Mouse (Mus musculus) myocyte (in vitro differentiated cells): ENCODE results near the gene Chd2. TPM values are rescaled to one million over a fixed set of nuclear protein-coding genes. Genes with fewer than 3 reads are reported as not detected.
A peak's percentile ranks its signal among the peaks of the same experiment; 100 is the strongest.

Experiments
- H3K27me3 ChIP-seq: one replicate; pipeline ENCODE4 v1.6.1; 2011; ENCODE audit not compliant: control insufficient read depth, insufficient read depth, insufficient read length
- H3K36me3 ChIP-seq: one replicate; pipeline ENCODE4 v1.6.1; 2011; ENCODE audit not compliant: control insufficient read depth, insufficient read depth
- H3K4me2 ChIP-seq: one replicate; pipeline ENCODE4 v1.6.1; 2011; ENCODE audit warnings: low read depth, control low read depth
- H3K4me3 ChIP-seq: one replicate; pipeline ENCODE4 v1.5.1; 2011; ENCODE audit warnings: mild to moderate bottlenecking, control low read depth, moderate library complexity
- H3K79me2 ChIP-seq: one replicate; pipeline ENCODE4 v1.6.1; 2011; ENCODE audit not compliant: control insufficient read depth, insufficient read depth
- H3ac ChIP-seq: one replicate; pipeline ENCODE4 v1.6.1; 2011; ENCODE audit not compliant: control insufficient read depth, insufficient read length
- CEBPB ChIP-seq: IDR thresholded peaks from 2 replicates; pipeline ENCODE4 v1.6.1; 2011; ENCODE audit warnings: mild to moderate bottlenecking, moderate library complexity; ENCODE audit not compliant: poor library complexity, insufficient read depth, severe bottlenecking
- E2F4 ChIP-seq: IDR thresholded peaks from one replicate; pipeline ENCODE4 v1.6.1; 2011; ENCODE audit warnings: mild to moderate bottlenecking, control low read depth, moderate library complexity; ENCODE audit not compliant: insufficient read depth
- MAX ChIP-seq: IDR thresholded peaks from one replicate; pipeline ENCODE4 v1.6.1; 2011; ENCODE audit warnings: low read depth, mild to moderate bottlenecking, control low read depth
- MYOD1 ChIP-seq, 3 experiments: IDR thresholded peaks; one replicate each; pipeline ENCODE4 v1.6.1; 2011; ENCODE audit warnings: control low read depth in 2 of 3, low read depth in 2 of 3, mild to moderate bottlenecking in 2 of 3, moderate library complexity in 1 of 3; ENCODE audit not compliant: insufficient read length in 2 of 3, control insufficient read depth in 1 of 3
- MYOG ChIP-seq, 3 experiments: IDR thresholded peaks; one replicate each; pipeline ENCODE4 v1.6.1; 2011; ENCODE audit warnings: control low read depth in 2 of 3, low read depth in 2 of 3, mild to moderate bottlenecking in 2 of 3; ENCODE audit not compliant: insufficient read length in 2 of 3, control insufficient read depth in 1 of 3, insufficient read depth in 1 of 3
- POLR2A ChIP-seq: IDR thresholded peaks from one replicate; pipeline ENCODE4 v1.6.1; 2011; ENCODE audit warnings: low read depth, mild to moderate bottlenecking, control low read depth, moderate library complexity; ENCODE audit not compliant: insufficient read length
- POLR2AphosphoS2 ChIP-seq: IDR thresholded peaks from one replicate; pipeline ENCODE4 v1.6.1; 2011; ENCODE audit warnings: low read depth, control low read depth; ENCODE audit not compliant: insufficient read length
- REST ChIP-seq: IDR thresholded peaks from one replicate; pipeline ENCODE4 v1.6.1; 2011; ENCODE audit warnings: mild to moderate bottlenecking, control low read depth, moderate library complexity; ENCODE audit not compliant: insufficient read depth, insufficient read length
- SRF ChIP-seq: IDR thresholded peaks from one replicate; pipeline ENCODE4 v1.6.1; 2011; ENCODE audit warnings: low read depth; ENCODE audit not compliant: control insufficient read depth, insufficient read length
- TCF12 ChIP-seq: IDR thresholded peaks from one replicate; pipeline ENCODE4 v1.6.1; 2011; ENCODE audit warnings: mild to moderate bottlenecking, control low read depth; ENCODE audit not compliant: poor library complexity, insufficient read depth, severe bottlenecking
- TCF3 ChIP-seq: IDR thresholded peaks from one replicate; pipeline ENCODE4 v1.6.1; 2011; ENCODE audit warnings: low read depth, control low read depth; ENCODE audit not compliant: insufficient read length
- USF1 ChIP-seq: IDR thresholded peaks from one replicate; pipeline ENCODE4 v1.6.1; 2011; ENCODE audit warnings: low read depth, mild to moderate bottlenecking, control low read depth, moderate library complexity
- polyA plus RNA-seq: library from polyadenylated mRNA; unstranded; fragments of >200 nt; fragmentation: generic; extraction: Trizol; gene quantifications from one replicate; pipeline ENCODE4 v1.2.1, GENCODE M21; 2012; ENCODE audit warnings: missing spikeins

Chd2 gene
- polyA plus RNA-seq, 1 experiment: 7.9 TPM

DNA sequence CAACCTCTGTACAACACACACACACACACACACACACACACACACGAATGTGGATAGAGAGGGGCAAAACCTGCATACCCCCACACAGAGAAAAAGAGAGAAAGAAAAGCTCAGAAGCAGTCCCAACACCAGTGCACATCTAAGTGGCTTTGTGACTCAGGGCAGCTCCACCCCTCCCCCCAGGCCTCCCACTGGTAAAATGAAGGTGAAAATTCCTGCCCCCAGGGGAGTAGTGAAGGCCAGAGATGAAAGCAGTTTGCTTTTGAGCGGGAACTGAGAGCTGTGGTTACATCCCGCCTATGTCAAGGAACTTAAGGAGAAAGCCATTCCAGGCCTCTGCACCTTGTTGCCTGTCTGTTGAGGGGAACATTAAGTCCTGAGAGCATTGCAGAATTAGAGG, 138.1 kb downstream of the Chd2 start:
- H3K4me3 ChIP-seq: no peak overlapping the region
- peak overlapping the region; percentile 1 for H3K4me2 ChIP-seq
- TF ChIP-seq E2F4: no peak
- TF ChIP-seq SRF: no peak
- no peak for TF ChIP-seq MAX
- H3ac ChIP-seq: no peak overlapping the region
- peaks cover 6% of the 10 kb centered on the region for H3K79me2 ChIP-seq
- H3K36me3 ChIP-seq: peaks cover 5% of the 10 kb centered on the region
- H3K27me3 ChIP-seq: no peaks in the 10 kb centered on the region

DNA sequence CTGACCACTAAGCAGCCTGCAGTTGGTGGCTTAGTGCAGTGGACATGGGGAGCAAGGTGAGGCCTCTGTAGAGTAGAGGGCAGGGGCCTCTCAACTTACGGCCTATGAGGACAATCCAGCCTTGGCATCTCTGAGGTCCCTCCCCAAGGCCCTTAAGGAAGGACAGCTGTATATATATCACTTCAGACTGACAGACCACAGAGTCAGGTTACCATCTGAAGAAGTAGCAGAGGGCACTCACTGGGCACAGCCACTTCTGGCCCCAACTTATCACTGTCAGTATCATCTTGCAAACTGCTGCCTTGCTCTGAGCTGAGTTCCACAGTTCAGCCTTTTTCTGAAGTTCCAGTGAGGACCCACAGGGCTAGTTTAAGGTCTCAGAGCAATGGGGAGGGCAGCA, 139.0 kb downstream of the Chd2 start:
- Histone ChIP-seq H3K27me3 (no peaks in the 10 kb centered on the region), H3K4me3 (no peak overlapping the region), H3ac (no peak overlapping the region), H3K4me2 (peak overlapping the region; percentile 1), H3K79me2 (peaks cover 6% of the 10 kb centered on the region), H3K36me3 (peaks cover under 1% of the 10 kb centered on the region)
- no peak for TF ChIP-seq TCF3
- no peak for TF ChIP-seq POLR2AphosphoS2
- peak in 1 of 3 experiments; percentile 42 for TF ChIP-seq MYOG (IDR thresholded peaks at IDR 0.05; ENCODE audit: control insufficient read depth in 1 of 3, insufficient read depth in 1 of 3, insufficient read length in 2 of 3, low read depth in 2 of 3)
- peak in 2 of 3 experiments; percentile 27 to 66 for TF ChIP-seq MYOD1 (IDR thresholded peaks at IDR 0.05; ENCODE audit: control insufficient read depth in 1 of 3, insufficient read length in 2 of 3, low read depth in 2 of 3)
- TF ChIP-seq MAX: no peak

DNA sequence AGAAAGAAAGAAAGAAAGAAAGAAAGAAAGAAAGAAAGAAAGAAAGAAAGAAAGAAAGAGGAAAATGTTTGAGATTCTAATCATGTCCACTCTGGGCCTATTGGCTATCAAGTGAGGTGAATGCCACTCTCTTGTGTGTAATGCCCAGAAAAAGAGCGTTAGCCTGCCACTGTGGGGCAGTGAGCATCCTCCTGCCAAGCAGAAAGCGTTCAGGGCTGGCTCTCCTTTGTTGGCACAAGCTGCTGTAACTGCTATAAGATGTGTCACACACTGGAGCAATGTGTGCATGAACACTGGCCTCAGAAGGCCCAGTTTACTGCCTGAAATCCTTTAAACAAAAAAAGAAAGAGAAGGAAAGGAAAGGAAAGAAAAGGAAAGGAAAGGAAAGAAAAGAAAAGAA, 139.5 kb downstream of the Chd2 start:
- Histone ChIP-seq H3K27me3 (no peaks in the 10 kb centered on the region), H3ac (no peak overlapping the region), H3K79me2 (peaks cover 6% of the 10 kb centered on the region), H3K36me3 (no peaks in the 10 kb centered on the region), H3K4me2 (no peak overlapping the region), H3K4me3 (no peak overlapping the region)
- TF ChIP-seq MYOD1 (IDR thresholded peaks at IDR 0.05; ENCODE audit: control insufficient read depth in 1 of 3, insufficient read length in 2 of 3, low read depth in 2 of 3) (no peak), MYOG (IDR thresholded peaks at IDR 0.05; ENCODE audit: control insufficient read depth in 1 of 3, insufficient read depth in 1 of 3, insufficient read length in 2 of 3, low read depth in 2 of 3) (no peak), POLR2AphosphoS2 (no peak), TCF12 (no peak)

DNA sequence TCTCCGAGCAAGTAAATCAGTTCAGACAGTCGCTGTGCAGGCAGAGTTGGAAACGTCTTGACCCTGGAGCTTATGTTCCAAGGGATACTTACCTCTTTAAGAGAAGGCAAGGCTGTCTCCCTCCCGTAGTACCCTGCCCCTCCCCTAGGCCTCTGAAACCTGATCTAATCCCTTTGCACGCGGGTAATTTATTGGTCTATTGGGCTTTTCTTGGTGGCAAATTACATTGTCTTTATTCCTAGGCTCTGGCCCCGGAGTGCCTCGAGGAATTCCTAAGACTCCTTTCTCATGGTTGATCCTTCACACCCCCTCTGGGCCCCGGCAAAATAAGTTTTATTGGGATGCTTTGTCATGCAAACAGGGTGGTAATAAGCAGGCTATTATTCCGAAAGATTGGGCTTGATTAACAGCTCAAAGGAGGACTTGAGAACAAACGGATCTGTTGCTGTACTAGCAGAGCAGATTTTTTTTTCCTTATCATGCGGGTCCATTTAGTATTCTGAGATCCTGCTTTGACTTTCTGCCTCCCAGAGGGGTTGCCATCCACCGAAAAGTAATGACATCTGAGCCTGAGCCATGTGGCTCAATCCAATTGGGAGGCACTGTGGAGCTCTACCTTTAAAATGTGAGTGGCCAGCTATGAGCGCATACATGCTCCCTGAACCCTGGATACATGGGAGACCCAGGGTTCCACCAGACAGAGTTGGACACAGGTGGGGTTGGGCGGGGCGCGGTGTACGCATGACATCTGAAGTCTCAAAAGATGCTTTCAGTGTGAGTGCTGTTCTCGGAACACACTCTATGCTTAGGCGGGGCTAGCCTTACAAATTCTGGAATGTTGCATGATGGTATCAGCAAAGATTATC, 141.3 kb downstream of the Chd2 start:
- H3K36me3 ChIP-seq: no peaks in the 10 kb centered on the region
- H3K79me2 ChIP-seq: peaks cover 8% of the 10 kb centered on the region
- H3K27me3 ChIP-seq: no peaks in the 10 kb centered on the region
- H3K4me3 ChIP-seq: peak overlapping the region; percentile 1
- H3ac ChIP-seq: no peak overlapping the region
- TF ChIP-seq E2F4: no peak
- peak overlapping the region; percentile 72 for H3K4me2 ChIP-seq

DNA sequence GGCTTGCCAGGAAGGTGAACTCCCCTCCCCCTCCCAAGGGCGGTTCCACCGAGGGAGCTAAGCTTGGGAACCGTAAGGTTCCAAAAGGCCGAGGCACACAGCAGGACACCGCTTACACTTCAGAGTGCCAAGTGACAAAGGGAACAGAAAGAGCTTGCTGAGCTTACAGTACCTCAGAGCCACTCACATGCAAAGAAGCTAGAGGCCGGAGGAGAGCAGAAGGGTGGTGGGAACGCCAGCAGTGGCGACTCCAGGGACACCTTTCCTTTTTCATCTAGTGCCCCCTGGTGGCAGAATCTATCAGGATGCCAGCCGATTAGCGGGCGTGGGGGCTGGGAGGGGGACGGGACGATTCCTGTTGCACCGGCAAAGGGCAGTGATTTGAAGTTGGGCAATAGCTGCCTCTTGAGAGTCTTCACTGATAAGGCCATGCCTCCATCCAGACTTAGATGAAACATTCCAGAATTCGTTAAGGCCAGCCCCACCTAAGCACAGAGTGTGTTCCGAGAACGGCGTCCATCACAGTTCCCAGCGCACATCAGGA, 142.1 kb downstream of the Chd2 start:
- peak overlapping the region; percentile 1 for H3K4me3 ChIP-seq
- H3K79me2 ChIP-seq: peaks cover 8% of the 10 kb centered on the region
- H3ac ChIP-seq: no peak overlapping the region
- peak overlapping the region; percentile 72 for H3K4me2 ChIP-seq
- no peaks in the 10 kb centered on the region for H3K27me3 ChIP-seq
- TF ChIP-seq POLR2AphosphoS2 (no peak), CEBPB (no peak), E2F4 (no peak), POLR2A (no peak), SRF (no peak), MYOG (IDR thresholded peaks at IDR 0.05; ENCODE audit: control insufficient read depth in 1 of 3, insufficient read depth in 1 of 3, insufficient read length in 2 of 3, low read depth in 2 of 3) (no peak), TCF3 (no peak), TCF12 (no peak), MYOD1 (IDR thresholded peaks at IDR 0.05; ENCODE audit: control insufficient read depth in 1 of 3, insufficient read length in 2 of 3, low read depth in 2 of 3) (no peak), USF1 (no peak), REST (no peak), MAX (no peak)
- H3K36me3 ChIP-seq: no peaks in the 10 kb centered on the region
